Mouse (Mus musculus) neural tube, embryonic 10.5 days (tissue): ENCODE results near the gene Spint2.
A peak's percentile ranks its signal among the peaks of the same experiment; 100 is the strongest.

Source experiments
- DNase-seq: peaks from one replicate; pipeline ENCODE4 v3.0.0-alpha.2; 2017; ENCODE audit warnings: low spot score; ENCODE audit errors: extremely low spot score

Spint2 gene

GRCm38 (mm10) chr7:29304463-29305262, 23.0 kb upstream of the Spint2 start:
- DNase-seq, result peak; percentile 58

- peak; percentile 82 for DNase-seq
Measured at GRCm38 (mm10) chr7:29303738-29304462, 22.2 kb upstream of the Spint2 start, which contains the start of gene Dpf1. Gene Dpf1 (plus strand): TSS chr7:29303951.

- no peak for DNase-seq
Measured at GRCm38 (mm10) chr7:29302641-29303040, 20.9 kb upstream of the Spint2 start.

GRCm38 (mm10) chr7:29301127-29301566, 19.4 kb upstream of the Spint2 start:
- DNase-seq, result peak; percentile 85

GRCm38 (mm10) chr7:29296998-29297397, 15.3 kb upstream of the Spint2 start:
- peak; percentile 68 for DNase-seq

- DNase-seq, result no peak
Measured at GRCm38 (mm10) chr7:29295861-29296647, 14.3 kb upstream of the Spint2 start.

- no peak for DNase-seq
Measured at GRCm38 (mm10) chr7:29294111-29294761, 12.5 kb upstream of the Spint2 start.

- DNase-seq, result peak; percentile 64
Measured at GRCm38 (mm10) chr7:29293131-29294065, 11.7 kb upstream of the Spint2 start.

GRCm38 (mm10) chr7:29292458-29293098, 10.9 kb upstream of the Spint2 start:
- DNase-seq, result no peak

GRCm38 (mm10) chr7:29291616-29292457, 10.1 kb upstream of the Spint2 start:
- DNase-seq, result peak; percentile 73

- peak; percentile 46 for DNase-seq
Measured at GRCm38 (mm10) chr7:29290691-29291485, 9.2 kb upstream of the Spint2 start.

GRCm38 (mm10) chr7:29289856-29290255, 8.1 kb upstream of the Spint2 start:
- no peak for DNase-seq

GRCm38 (mm10) chr7:29288942-29289638, 7.4 kb upstream of the Spint2 start, which contains the start of gene Ppp1r14a:
Gene Ppp1r14a (plus strand): TSS chr7:29289308.
- peak; percentile 92 for DNase-seq

- DNase-seq, result no peak
Measured at GRCm38 (mm10) chr7:29288079-29288478, 6.4 kb upstream of the Spint2 start.

GRCm38 (mm10) chr7:29287481-29287880, 5.8 kb upstream of the Spint2 start:
- DNase-seq, result no peak

- DNase-seq, result no peak
Measured at GRCm38 (mm10) chr7:29284523-29284922, 2.8 kb upstream of the Spint2 start.

- DNase-seq, result no peak
Measured at GRCm38 (mm10) chr7:29283876-29284275, 2.2 kb upstream of the Spint2 start.
